Mouse (Mus musculus) monocyte, adult 5-6 weeks (primary cell): ENCODE results near the gene H2-DMb2. TPM values are rescaled to one million over a fixed set of nuclear protein-coding genes. Genes with fewer than 3 reads are reported as not detected.

Experiments
- ATAC-seq: fragments of 153-309, 156-312 bp; replicated peaks from 2 replicates; pipeline ENCODE4 v1.8.0; 2017; ENCODE audit warnings: mild to moderate bottlenecking; ENCODE audit not compliant: low TSS enrichment, insufficient number of reproducible peaks, severe bottlenecking, poor library complexity, low FRiP score
- total RNA-seq: library from RNA; stranded (forward); fragments of 200-1000, 200-491, 200-594 nt; gene quantifications from 3 replicates; pipeline ENCODE4 v1.2.3, GENCODE M21; 2017

Gene H2-DMb2
- total RNA-seq, 1 experiment from 2014 or later: 98.5 TPM

DNA sequence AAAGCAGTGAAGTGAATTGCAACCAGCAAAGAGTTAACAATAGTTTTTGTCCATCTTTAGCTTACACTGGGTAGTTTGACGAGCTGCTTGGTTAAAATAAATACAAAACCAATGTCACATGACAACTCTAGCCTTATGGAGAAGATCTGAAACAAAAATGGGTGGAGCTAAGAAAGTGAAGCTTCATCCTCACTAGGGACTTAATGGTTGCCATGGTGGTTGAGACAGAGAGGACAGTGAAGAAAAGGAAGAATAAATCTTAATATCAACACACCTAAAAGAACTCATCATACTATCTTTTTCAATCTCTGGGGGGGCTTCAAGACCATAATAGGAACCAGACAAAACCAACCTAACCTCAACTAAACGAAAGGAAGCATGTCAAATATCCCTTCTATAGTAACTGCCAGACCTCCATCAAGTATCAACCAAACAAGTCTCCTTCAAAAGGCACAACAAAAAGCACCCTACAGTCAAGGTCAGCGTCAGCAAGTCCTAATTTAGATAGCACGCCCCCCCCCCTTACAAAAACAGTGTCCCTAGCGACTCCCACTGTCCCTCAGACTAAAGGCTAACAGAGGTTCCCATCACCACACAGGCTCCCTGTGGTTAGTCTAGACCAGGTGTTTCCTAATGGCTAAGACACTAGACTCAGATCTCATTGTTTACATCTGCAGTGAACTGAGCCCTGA is 25.5 kb upstream of the H2-DMb2 start:
- ATAC-seq: no peak

GRCm38 (mm10) chr17:34118113-34118872 is 24.8 kb upstream of the H2-DMb2 start:
- ATAC-seq: no peak

- ATAC-seq: no peak
Measured at GRCm38 (mm10) chr17:34118873-34119248, 24.2 kb upstream of the H2-DMb2 start.

GRCm38 (mm10) chr17:34119249-34120179 is 23.6 kb upstream of the H2-DMb2 start, which contains the start of gene H2-DMa:
TSS of gene H2-DMa (plus strand) at chr17:34119541.
- ATAC-seq: peak; percentile 40

DNA sequence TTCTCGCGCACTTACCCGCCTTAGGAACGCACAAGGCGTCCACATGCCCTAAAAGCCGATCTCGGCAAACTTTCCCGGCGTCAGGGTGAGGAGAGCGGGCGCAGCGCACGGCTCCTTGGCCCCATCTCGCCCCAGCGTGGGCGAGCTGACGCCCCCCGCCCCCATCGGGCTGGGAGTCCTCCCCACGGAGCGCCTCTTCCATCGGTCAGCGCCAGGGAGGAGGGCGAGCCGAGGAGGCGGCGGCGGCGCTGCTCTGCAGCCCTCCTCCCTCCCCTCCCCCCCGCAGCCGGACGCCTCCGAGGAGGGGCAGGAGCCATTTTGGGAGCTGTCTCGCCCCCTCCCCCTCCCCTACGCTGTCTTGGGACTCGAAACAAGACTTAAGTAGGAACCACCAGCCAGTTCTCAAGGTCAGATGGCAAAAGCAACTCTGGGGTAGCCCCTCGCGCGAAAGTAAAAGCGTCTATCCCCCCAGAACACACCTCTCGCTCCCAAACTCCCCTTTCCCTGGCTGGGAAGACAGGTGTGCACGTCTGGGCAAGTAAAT is 22.9 kb upstream of the H2-DMb2 start:
- no peak for ATAC-seq

DNA sequence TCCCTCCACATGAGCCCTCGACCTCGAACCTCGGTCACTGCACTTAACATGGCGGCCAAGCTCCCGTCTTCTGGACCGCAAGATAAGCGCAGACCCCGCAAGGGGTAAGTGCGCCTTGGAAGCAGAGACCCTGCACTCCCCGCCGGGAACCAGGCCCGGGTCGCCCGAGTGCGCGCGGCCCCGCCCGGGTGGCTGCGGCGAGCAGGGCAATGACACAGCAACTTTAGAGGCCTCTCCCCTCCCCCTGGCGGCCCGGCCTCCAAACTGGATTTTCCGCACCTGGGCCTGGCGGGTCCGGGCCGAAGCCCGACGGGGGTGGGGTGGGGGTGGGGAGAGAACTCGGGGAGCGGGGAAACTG is 22.3 kb upstream of the H2-DMb2 start:
- no peak for ATAC-seq

GRCm38 (mm10) chr17:34121172-34121878 is 21.8 kb upstream of the H2-DMb2 start:
- 0 out of 2 replicates have a peak, but pooled peaks have one; percentile 2 for ATAC-seq

DNA sequence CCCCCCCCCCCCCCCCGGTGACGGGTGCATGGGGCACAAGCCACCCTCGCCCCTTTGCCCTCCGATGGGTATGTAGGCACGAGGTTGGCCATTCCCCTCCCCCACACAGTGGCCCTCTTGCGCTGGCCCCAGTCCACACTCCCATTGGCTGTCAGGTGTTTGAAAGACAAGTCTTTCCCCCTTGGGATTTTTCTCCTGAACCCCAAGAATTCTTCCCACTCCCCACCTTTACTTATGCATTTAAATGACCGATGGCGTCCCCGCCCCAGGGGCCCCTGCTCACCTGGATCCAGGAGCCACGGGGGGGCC is 21.3 kb upstream of the H2-DMb2 start:
- no peak for ATAC-seq

DNA sequence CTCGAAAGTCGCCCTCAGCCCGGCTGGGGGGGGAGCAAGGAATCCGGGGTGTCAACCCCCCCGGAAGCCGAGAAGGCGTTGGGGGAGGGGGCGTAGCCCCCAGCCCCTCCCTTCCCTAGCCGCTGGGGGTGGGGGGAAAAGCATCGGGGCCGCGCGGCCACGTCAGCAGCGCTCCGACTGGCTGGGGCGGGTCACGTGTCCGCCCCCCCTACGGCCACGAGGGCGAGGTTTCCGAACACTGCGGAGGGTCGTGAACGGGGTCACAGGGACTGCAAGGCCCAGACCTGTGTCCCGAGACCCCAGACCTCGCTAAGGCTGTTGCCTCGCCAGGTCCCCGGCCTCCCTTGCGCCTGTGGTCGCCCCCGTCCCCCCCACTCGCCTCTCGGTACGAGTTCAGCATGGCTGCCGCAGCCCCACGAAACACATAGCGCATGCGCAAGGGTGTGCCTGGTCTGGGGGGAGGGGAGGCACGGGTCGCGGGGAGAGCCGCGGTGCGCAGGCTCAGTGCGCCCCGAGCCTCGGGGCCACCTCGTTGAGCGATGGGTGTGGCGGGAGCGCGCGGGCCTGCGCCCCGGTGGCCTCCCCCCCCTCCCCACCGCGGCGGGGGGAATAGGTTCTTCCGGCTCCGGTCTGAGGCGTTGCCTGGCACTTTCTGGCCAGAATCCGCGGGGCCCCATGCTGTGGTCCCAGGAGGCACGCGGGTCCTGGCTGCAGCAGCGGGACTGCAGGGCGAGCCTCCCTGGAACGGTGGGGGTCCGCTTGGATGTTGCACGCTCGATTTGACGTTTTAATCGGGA is 20.7 kb upstream of the H2-DMb2 start, which contains the start of gene Brd2:
Brd2 (minus strand) TSS at position 447 of the 797 bp plus-strand sequence.
- peak; percentile 33; the same call in 1 of the 2 replicates for ATAC-seq

DNA sequence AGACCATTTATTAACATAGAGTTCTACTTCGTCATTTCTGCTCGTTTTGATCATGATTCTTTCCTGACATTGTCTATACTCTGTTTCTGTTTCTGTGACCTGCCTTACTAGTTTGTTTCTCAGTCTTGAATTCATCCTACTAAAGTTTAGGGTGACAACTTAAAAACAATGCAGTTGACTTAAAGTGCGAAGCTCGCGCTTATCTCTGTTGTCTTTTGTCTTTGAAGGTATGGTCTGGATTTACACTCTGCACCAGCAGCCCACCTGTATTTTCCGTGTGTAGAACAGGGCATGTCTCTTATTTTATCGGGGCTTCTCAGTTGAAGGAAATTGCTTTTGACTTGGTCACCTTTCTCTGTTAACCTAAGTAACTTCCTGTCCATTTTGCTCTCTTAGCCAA is 20.0 kb upstream of the H2-DMb2 start:
- ATAC-seq: no peak

DNA sequence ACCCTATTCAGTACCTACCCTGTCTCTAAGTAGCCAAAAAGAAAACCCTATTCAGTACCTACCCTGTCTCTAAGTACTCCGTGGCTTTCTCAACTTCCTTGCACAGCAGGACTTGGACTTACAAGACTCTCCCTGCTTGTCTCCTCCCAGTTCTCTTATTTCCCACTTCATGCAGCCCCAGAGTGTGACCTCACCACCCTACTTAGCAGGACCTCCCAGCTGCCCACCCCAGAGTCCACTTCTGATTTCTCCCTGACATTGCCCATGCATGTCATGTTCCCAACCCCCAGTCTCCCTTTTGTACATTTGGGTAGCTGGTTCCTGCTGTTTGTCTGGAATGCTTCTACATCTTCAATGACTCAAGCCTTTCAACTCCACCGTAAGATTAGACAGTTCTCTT is 19.6 kb upstream of the H2-DMb2 start:
- ATAC-seq: no peak

DNA sequence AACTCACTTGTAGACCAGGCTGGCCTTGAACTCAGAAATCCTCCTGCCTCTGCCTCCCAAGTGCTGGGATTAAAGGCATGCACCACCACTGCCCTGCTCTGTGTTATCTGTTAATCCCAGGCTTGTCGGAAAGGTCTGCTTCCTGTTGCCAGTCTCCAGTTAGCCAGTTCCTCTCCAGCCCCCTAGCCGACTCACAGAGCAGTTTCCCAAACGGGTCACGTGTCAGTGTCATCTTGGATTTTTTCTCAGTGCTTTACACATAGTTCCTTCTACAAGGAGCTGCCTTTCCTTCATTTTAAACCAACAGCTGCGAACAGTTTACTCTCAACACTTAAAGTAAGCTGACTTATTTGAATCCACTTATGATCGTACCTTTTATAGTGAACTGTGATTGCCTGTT is 18.5 kb upstream of the H2-DMb2 start:
- ATAC-seq: no peak

GRCm38 (mm10) chr17:34126826-34127420 is 16.2 kb upstream of the H2-DMb2 start:
- ATAC-seq: no peak

GRCm38 (mm10) chr17:34127475-34127874 is 15.6 kb upstream of the H2-DMb2 start:
- ATAC-seq: peak; percentile 54

DNA sequence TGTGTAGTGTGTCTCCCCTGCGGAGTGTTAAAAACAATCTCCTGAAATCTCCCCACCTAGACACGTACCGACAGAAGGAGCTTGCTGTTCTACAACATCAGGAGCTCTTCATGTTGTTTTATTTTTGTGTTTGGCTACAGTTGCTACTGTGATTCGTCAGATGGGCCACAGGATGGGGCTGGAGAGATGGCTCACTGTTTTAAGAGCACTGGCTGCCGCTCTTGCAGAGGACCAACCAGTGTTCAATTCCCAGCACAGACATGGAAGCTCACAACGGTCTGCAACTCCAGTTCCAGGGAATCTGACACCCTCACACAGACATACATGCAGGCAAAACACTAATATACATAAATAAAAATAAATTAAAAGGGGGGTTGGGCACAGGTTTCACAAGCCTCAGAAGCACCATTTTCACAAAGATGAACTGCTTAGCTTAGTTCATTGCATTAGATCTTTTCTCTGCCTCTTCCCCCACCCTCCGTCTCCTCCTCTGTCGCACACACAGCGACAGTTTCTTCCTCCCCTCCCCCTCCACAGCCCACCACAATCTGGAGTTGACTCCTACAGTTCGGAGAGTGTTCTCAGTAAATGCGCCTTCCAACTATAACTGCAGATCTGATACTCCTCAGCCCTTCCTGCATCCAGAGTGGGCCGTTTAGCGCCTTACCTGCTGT is 14.7 kb upstream of the H2-DMb2 start:
- ATAC-seq: no peak

- no peak for ATAC-seq
Measured at GRCm38 (mm10) chr17:34128944-34129791, 13.9 kb upstream of the H2-DMb2 start.
